Mouse (Mus musculus) layer of hippocampus, postnatal 36 days (tissue): ENCODE results near the gene Tenm4. TPM values are rescaled to one million over a fixed set of nuclear protein-coding genes. Genes with fewer than 3 reads are reported as not detected.

Experiments
- DNase-seq, 2 experiments: peaks; one replicate each; pipeline ENCODE4 v3.0.0; 2022
- total RNA-seq, 2 experiments: library from RNA; stranded (reverse); gene quantifications; 2 replicates each; pipeline ENCODE4 v1.2.3; 2021

Gene Tenm4
- total RNA-seq, 2 experiments from 2014 or later: 116 to 124 TPM

GRCm38 (mm10) chr7:96864894-96865722 is 694.1 kb downstream of the Tenm4 start:
- DNase-seq: peak; percentile 39 to 48

- DNase-seq: peak; percentile 34 to 44
These were observed 698.2 kb downstream of the Tenm4 start for GRCm38 (mm10) chr7:96869079-96869810.

- DNase-seq: no peak
These were observed 699.4 kb downstream of the Tenm4 start for GRCm38 (mm10) chr7:96870473-96870872.

DNA sequence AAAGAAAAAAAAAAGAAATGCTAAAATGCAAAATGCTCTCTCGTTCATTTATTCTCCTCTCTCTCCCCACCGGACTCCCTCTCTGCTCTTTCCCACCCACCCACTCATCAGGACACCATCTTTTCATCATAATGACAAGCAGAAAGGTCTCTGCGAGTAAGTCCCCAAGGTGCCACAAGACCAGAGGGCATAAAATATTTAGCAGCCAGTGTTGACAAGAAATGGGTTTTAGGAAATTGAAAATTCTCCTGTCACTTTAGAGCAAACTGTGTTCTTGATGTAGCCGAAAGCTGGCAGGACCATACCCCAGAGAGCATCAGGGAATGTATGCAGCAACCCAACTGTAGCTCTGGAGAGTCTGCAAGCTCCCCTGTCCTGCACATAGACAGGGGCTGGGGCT is 700.0 kb downstream of the Tenm4 start:
- DNase-seq: no peak

- no peak for DNase-seq
These were observed 707.6 kb downstream of the Tenm4 start for GRCm38 (mm10) chr7:96878511-96879276.

- DNase-seq: no peak
These were observed 708.5 kb downstream of the Tenm4 start for GRCm38 (mm10) chr7:96879593-96879992.

- no peak for DNase-seq
These were observed 709.3 kb downstream of the Tenm4 start for GRCm38 (mm10) chr7:96880221-96880944.

DNA sequence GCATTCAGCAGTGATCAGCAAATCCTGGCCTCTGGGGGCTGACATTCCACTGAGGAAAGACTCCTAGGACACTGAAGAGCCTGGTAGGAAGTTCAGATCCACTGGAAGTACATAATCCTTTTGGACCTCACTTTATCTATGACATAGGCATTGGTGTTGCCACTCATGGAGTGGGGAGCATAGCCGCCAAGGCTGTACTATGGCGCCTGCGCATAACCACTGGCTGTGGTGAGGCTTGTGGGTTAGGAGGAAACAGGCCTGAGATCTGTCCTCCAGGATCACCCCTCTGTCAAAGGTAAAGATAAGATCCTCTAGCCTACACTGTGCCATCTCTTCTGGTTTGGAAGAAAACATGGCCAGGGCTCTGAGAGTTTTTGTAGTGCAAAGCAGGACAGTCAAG is 712.3 kb downstream of the Tenm4 start:
- no peak for DNase-seq

GRCm38 (mm10) chr7:96887088-96887654 is 716.1 kb downstream of the Tenm4 start:
- no peak for DNase-seq

DNA sequence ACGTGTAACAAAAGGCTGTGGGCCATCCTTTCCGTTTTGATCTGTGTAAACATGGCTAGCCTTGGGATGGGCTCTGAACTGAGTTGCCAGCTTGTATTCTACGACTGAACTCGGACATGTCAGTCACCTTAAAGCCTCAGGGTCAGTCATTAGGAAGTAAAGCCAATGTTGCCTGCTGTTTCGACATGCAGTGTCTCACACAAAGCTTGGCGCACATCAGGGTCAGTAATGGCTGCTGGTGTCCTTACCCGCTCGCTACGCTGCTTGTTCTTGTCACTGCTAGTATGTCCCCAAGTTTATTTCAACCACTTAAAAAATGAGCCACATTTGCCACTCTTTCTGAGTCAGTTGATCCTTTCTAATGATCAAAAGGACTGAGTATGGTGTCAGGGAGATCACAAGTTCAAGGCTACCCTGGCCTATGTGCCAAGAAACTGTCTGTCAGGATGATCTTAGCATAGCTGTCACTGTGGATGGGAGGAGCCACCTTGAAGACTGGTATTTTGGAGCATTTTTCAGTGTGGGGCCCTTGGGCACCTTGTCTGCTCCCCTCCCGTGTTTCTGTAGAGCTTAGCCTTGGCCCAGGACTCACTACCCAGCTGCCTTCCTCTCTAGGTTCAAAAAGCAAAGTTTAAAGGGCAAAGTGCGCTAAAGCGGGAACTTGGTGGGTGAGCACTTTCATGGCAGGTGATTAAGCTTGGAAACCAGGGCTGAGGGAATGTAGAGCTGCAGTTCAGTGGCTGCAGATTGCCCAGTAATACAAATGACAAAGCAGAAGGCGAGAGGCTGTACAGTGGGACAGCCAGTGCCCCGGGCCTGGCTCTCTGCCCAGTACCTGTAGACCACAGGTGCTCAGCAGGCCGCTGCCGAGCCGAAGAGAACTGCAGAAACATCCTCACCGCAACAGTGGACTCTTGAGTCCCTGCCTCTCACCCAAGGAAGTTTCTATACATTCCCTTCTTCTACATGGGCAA is 718.3 kb downstream of the Tenm4 start:
- DNase-seq: no peak

- DNase-seq: no peak
These were observed 719.1 kb downstream of the Tenm4 start for GRCm38 (mm10) chr7:96890035-96890621.

GRCm38 (mm10) chr7:96890987-96891386 is 719.9 kb downstream of the Tenm4 start:
- DNase-seq: no peak

- no peak for DNase-seq
These were observed 728.1 kb downstream of the Tenm4 start for GRCm38 (mm10) chr7:96899036-96899569.

DNA sequence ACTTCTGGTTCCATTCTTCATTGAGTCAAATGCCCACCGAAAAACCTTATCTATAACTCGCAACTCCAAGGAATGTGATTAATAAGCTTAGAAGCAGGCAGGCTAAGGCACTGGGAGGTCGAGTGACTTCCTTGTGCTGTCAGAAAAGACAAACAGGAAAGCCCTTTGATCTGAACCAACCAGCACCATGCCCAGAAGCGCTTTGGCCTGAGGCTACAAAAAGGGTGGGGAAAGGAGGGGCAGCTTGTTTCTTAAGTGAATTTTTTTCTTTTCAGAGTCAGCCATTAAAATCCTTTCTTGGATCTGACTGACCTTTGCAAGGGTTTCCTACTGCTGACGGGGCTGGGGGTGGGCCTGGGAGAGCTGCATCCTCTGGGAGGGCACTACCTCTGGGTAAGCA is 731.1 kb downstream of the Tenm4 start:
- DNase-seq: no peak

GRCm38 (mm10) chr7:96903088-96903985 is 732.3 kb downstream of the Tenm4 start:
- DNase-seq: no peak

- DNase-seq: no peak
These were observed 733.4 kb downstream of the Tenm4 start for GRCm38 (mm10) chr7:96904442-96904841.

- no peak for DNase-seq
These were observed 733.9 kb downstream of the Tenm4 start for GRCm38 (mm10) chr7:96904936-96905335.

DNA sequence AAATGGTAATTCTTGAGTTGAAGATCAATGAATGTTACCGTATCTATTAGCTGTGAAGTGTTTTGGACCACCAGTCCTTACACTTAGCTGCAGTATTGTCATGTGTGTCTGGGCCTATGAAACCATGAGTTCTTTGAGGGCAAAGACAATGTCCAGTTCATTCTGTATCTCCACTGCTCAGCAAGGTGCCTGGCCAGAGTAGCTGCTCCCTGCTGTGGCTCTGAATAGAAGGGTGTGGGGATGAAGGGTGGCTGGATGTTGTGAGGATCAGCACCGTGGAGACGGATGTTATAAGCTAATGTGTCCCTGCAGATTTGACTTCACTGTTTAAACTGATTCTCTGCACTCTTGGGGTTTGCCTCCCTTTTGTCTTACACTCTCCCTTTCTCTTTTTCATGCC is 734.4 kb downstream of the Tenm4 start:
- no peak for DNase-seq

- no peak for DNase-seq
These were observed 735.2 kb downstream of the Tenm4 start for GRCm38 (mm10) chr7:96906216-96906615.
